Mouse (Mus musculus) thymus, adult 2 months (tissue): ENCODE data around the gene Tvp23b.

Experiments
- CTCF ChIP-seq: fragments of 200-500 bp; IDR thresholded peaks from 2 replicates; pipeline ENCODE4 v1.5.1; 2012; ENCODE audit warnings: mild to moderate bottlenecking, control low read depth, low read length, moderate library complexity, borderline replicate concordance; ENCODE audit not compliant: control insufficient read depth, poor library complexity, insufficient read depth; ENCODE audit errors: extremely low read depth
- POLR2A ChIP-seq: fragments of 200-500 bp; IDR thresholded peaks from 2 replicates; pipeline ENCODE4 v1.6.1; 2012; ENCODE audit warnings: mild to moderate bottlenecking, low read length, control low read depth, moderate library complexity; ENCODE audit not compliant: control insufficient read depth, poor library complexity, insufficient read depth; ENCODE audit errors: extremely low read depth

DNA sequence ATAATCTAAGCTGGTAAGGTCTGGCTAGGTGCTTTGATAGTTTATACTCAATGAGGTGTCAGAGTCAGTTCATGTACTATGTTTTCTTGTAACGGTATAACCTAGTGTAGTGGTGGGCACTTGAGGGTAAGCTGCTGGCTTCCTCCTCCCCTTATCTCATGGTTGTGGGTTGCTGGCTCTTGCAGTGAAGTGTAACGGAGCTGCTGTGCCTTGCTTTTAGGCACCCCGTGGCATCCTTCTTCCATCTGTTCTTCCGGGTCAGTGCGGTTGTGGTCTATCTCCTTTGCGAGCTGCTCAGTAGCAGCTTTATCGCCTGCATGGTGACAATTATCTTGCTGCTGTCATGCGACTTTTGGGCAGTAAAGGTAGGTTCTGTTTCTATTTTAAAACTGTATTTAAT is 4.2 kb downstream of the Tvp23b start:
- no peak for TF ChIP-seq CTCF
- no peak for TF ChIP-seq POLR2A
